Mouse (Mus musculus) MEL (cell line): ENCODE data around the gene Ccdc12.

Experiments
- CTCF ChIP-seq, 3 experiments: IDR thresholded peaks in 2 of 3; conservative IDR thresholded peaks in 1 of 3; 2 replicates each; pipeline ENCODE4 v1.5.1; 2011 to 2012; ENCODE audit warnings: low read length in 3 of 3, low read depth in 2 of 3, mild to moderate bottlenecking in 2 of 3, improper control_type of control experiment in 1 of 3, inconsistent platforms in 1 of 3, mixed read lengths in 1 of 3, moderate library complexity in 1 of 3; ENCODE audit not compliant: control insufficient read depth in 1 of 3, insufficient read depth in 1 of 3, poor library complexity in 1 of 3, severe bottlenecking in 1 of 3
- ELF1 ChIP-seq: IDR thresholded peaks from 2 replicates; pipeline ENCODE4 v1.6.1; 2014; ENCODE audit warnings: low read depth, mild to moderate bottlenecking, inconsistent platforms, low read length, improper control_type of control experiment, moderate library complexity
- EP300 ChIP-seq, 2 experiments: IDR thresholded peaks; 2 replicates each; pipeline ENCODE4 v1.6.1; 2011; ENCODE audit warnings: improper control_type of control experiment in 2 of 2, low read length in 2 of 2, low read depth in 1 of 2, mild to moderate bottlenecking in 1 of 2
- ETS1 ChIP-seq: IDR thresholded peaks from 2 replicates; pipeline ENCODE4 v1.6.1; 2012; ENCODE audit warnings: low read depth, mild to moderate bottlenecking, inconsistent platforms, low read length, improper control_type of control experiment, moderate library complexity
- GATA1 ChIP-seq: IDR thresholded peaks from 2 replicates; pipeline ENCODE4 v1.6.1; 2011; ENCODE audit warnings: low read depth, low read length, improper control_type of control experiment
- KAT2A ChIP-seq: conservative IDR thresholded peaks from 2 replicates; pipeline ENCODE4 v1.6.1; 2012; ENCODE audit warnings: low read depth, low read length, improper control_type of control experiment, inconsistent platforms
- MEF2A ChIP-seq: IDR thresholded peaks from 2 replicates; pipeline ENCODE4 v1.6.1; 2014; ENCODE audit warnings: low read depth, mild to moderate bottlenecking, inconsistent platforms, low read length, improper control_type of control experiment; ENCODE audit not compliant: poor library complexity, insufficient replicate concordance, severe bottlenecking; ENCODE audit errors: extremely low read depth
- POLR2A ChIP-seq, 2 experiments: IDR thresholded peaks; 2 replicates each; pipeline ENCODE4 v1.6.1; 2011 to 2012; ENCODE audit warnings: low read length in 2 of 2, mild to moderate bottlenecking in 2 of 2, control low read depth in 1 of 2, improper control_type of control experiment in 1 of 2, low read depth in 1 of 2, moderate library complexity in 1 of 2; ENCODE audit not compliant: control insufficient read depth in 1 of 2, insufficient read depth in 1 of 2, poor library complexity in 1 of 2
- POLR2AphosphoS5 ChIP-seq: IDR thresholded peaks from 2 replicates; pipeline ENCODE4 v1.6.1; 2012; ENCODE audit warnings: low read depth, borderline replicate concordance, mild to moderate bottlenecking, inconsistent platforms, low read length, moderate library complexity, mixed read lengths
- SMC3 ChIP-seq: IDR thresholded peaks from 2 replicates; pipeline ENCODE4 v1.6.1; 2011; ENCODE audit warnings: low read depth, low read length, improper control_type of control experiment

GRCm38 (mm10) chr9:110611471-110611870 lies 44.8 kb upstream of the Ccdc12 start:
- TF ChIP-seq EP300 (IDR thresholded peaks at IDR 0.05; ENCODE audit: low read depth in 1 of 2, low read length in 2 of 2): no peak
- TF ChIP-seq GATA1: no peak
- no peak for TF ChIP-seq CTCF (IDR thresholded peaks at IDR 0.05 in 2 of 3, conservative IDR thresholded peaks at IDR 0.05 in 1 of 3; ENCODE audit: control insufficient read depth in 1 of 3, insufficient read depth in 1 of 3, low read depth in 2 of 3, low read length in 3 of 3, poor library complexity in 1 of 3, severe bottlenecking in 1 of 3)
- no peak for TF ChIP-seq POLR2A (IDR thresholded peaks at IDR 0.05; ENCODE audit: control insufficient read depth in 1 of 2, insufficient read depth in 1 of 2, low read depth in 1 of 2, low read length in 2 of 2, poor library complexity in 1 of 2)
- no peak for TF ChIP-seq MEF2A
- no peak for TF ChIP-seq KAT2A
- TF ChIP-seq ELF1: no peak
- no peak for TF ChIP-seq SMC3
- TF ChIP-seq ETS1: no peak
- TF ChIP-seq POLR2AphosphoS5: no peak
